Mouse (Mus musculus) lung, embryonic 15.5 days (tissue): ENCODE data around the gene Mafg. TPM values are rescaled to one million over a fixed set of nuclear protein-coding genes. Genes with fewer than 3 reads are reported as not detected.

ENCODE experiments used
- ATAC-seq: fragments of 200-750 bp; cut with Nextera tagmentation; 2 replicates; pipeline ENCODE4 v1.8.0; 2017; ENCODE audit warnings: moderate number of reproducible peaks, borderline replicate concordance; ENCODE audit not compliant: low FRiP score, low TSS enrichment; ENCODE audit errors: extremely low read depth
- H3K27ac ChIP-seq: fragments of 300-500 bp; sonication (generic); 2 replicates; pipeline ENCODE4 v1.5.1; 2015; ENCODE audit warnings: moderate library complexity, mild to moderate bottlenecking, inconsistent platforms
- H3K27me3 ChIP-seq: fragments of 300-500 bp; sonication (generic); 2 replicates; pipeline ENCODE4 v1.6.1; 2015; ENCODE audit warnings: inconsistent platforms
- H3K36me3 ChIP-seq: fragments of 300-500 bp; sonication (generic); 2 replicates; pipeline ENCODE4 v1.6.1; 2015; ENCODE audit warnings: inconsistent platforms
- H3K4me1 ChIP-seq: fragments of 300-500 bp; sonication (generic); 2 replicates; pipeline ENCODE4 v1.6.1; 2015; ENCODE audit warnings: inconsistent platforms
- H3K4me2 ChIP-seq: fragments of 300-500 bp; sonication (generic); 2 replicates; pipeline ENCODE4 v1.6.1; 2015; ENCODE audit warnings: inconsistent platforms, mild to moderate bottlenecking, moderate library complexity
- H3K4me3 ChIP-seq: fragments of 300-500 bp; sonication (generic); 2 replicates; pipeline ENCODE4 v1.5.1; 2015; ENCODE audit warnings: mild to moderate bottlenecking, inconsistent platforms
- H3K9ac ChIP-seq: fragments of 300-500 bp; sonication (generic); 2 replicates; pipeline ENCODE4 v1.6.1; 2015; ENCODE audit warnings: inconsistent platforms
- H3K9me3 ChIP-seq: fragments of 300-500 bp; sonication (generic); 2 replicates; pipeline ENCODE4 v1.6.1; 2016; ENCODE audit warnings: inconsistent platforms
- WGBS: fragments of 180-500 bp; shearing (Covaris S2); methylation state at CpG from one replicate; pipeline ENCODE4 v1.1.7; 2015; 5-methylcytosine and 5-hydroxymethylcytosine counted together
- polyA plus RNA-seq: library from polyadenylated mRNA; unstranded; fragments of >200 nt; fragmentation: Nextera tagmentation; extraction: Ambion mirVana; gene quantifications from 2 replicates; pipeline ENCODE4 v1.2.1, GENCODE M21; 2015

Mafg gene
- polyA plus RNA-seq, 1 experiment from 2014 or later: 24.5 TPM

DNA sequence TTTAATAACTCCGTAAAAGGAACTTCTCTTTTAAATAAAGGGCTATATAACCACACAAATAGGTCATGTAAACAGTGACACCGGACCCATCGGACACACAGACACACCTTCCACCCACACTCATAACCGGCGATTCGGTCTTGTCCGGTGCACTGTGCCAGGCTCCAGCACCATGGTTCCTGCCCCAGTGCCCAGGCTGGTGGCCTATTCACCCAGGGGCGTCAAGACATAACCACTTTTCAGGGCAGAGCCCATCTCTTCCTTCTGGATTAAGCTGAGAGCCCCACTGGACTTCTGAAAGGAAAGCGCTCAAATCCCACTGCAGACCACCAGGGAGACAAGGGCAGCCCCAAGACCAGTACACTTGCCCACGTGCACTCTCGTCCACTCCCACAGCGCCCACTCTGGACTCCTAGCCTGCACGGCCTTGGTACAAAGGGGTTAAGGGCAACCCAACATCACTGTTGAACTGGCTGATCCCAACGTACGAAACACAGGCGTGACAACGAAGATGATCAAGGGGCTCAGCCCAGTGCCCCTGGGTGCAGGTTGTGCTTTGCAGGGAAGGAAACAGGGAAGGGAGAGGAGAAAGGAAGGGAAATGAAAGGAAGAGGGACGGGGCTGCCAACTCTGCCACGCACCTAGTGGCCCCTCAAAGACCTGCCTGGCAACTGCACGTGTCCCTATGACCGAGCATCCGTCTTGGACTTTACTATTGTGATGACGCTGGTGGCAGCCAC, 4.6 kb downstream of the Mafg start:
- ATAC-seq: no peak
- Histone ChIP-seq H3K36me3 (peaks cover 18% of the 10 kb centered on the region), H3K27me3 (no peaks in the 10 kb centered on the region), H3K4me2 (no peak overlapping the region), H3K27ac (no peak overlapping the region), H3K9ac (no peak overlapping the region), H3K9me3 (no peaks in the 10 kb centered on the region), H3K4me1 (peaks cover 48% of the 10 kb centered on the region), H3K4me3 (peak overlapping the region; percentile 1; the same call in 1 of the 2 replicates)
- WGBS: 94% methylated on average over 23 of the region's 23 CpGs

DNA sequence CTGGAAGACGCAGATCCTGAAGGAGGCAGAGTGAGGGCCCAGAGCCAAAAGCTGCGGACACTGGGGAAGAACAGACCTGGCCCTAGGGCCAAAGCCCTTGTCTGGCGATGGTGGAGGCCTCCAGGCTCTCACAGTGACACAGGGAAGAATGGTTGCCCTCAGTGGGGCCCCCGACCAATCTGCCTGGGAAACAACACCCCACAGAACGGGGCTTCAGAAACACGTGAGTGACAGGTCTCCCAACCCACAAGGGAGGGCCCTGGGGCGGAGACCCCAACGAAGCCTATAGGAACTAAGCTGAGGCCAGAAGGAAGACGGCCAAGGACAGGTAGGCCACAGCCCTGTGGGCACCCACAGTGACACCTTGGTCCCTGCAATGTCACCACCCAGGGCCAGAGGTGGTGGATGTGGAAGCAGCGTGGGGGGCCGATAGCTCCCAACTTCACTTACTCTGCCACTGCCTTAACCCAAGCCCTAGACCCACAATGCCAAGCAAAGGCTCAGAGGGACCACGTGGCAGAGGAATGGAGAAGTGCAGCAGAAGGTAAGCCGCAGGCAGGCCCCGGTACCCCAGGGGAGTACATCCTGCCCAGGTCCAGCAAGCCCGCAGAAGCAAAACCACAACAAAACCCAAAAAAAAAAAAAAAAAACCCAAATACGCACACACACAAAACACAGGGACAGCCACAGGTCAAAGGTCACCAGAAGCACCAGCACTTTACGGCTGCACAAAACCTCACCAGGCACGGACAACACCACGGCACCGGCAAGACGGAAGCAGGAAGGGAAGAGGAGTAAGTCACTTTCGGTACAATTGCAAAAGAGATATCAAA, 5.7 kb downstream of the Mafg start:
- no peak for ATAC-seq
- no peak overlapping the region for H3K9ac ChIP-seq
- 75% methylated on average over 22 of the region's 22 CpGs for WGBS
- no peak overlapping the region for H3K4me3 ChIP-seq
- peaks cover 24% of the 10 kb centered on the region for H3K36me3 ChIP-seq
- H3K27ac ChIP-seq: no peak overlapping the region
- H3K27me3 ChIP-seq: no peaks in the 10 kb centered on the region
- H3K9me3 ChIP-seq: no peaks in the 10 kb centered on the region
- H3K4me2 ChIP-seq: no peak overlapping the region
- H3K4me1 ChIP-seq: peaks cover 50% of the 10 kb centered on the region

DNA sequence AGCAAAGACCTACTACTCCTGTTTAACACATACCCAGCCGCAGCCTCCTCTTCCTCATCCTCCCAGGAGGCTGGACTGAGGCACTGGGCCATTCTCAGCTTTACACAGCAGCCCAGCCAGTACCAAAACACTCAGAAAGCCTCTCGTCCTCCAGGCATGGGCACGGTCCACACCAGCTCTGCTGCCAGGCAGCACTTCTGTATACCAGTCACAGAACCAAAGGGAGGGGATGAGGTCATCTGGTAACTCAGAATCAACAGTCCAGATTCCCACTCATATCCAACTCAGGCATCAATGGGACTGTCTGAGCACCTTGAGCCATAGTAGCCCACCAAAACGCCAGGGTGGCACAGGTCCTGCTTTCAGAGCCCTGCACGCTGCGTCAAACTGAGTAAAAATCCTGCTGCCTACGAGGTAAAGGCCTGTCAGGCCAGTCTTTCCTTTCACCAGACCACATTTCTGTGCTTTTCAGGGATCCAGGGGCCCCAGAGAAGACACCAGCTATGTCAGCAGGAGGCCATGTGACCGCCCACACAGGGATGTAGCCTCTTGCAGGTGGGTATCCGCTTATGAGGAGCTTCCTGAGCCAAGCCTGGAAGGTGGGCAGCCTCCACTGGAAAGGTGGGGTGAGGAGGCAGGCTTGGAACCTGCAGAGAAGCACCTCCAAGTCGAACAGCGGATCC, 6.5 kb downstream of the Mafg start:
- Histone ChIP-seq H3K4me1 (peaks cover 45% of the 10 kb centered on the region), H3K27ac (no peak overlapping the region), H3K36me3 (peaks cover 27% of the 10 kb centered on the region), H3K27me3 (no peaks in the 10 kb centered on the region), H3K4me2 (no peak overlapping the region), H3K9ac (no peak overlapping the region), H3K4me3 (no peak overlapping the region), H3K9me3 (no peaks in the 10 kb centered on the region)
- WGBS: 89% methylated on average over 11 of the region's 11 CpGs
- no peak for ATAC-seq

DNA sequence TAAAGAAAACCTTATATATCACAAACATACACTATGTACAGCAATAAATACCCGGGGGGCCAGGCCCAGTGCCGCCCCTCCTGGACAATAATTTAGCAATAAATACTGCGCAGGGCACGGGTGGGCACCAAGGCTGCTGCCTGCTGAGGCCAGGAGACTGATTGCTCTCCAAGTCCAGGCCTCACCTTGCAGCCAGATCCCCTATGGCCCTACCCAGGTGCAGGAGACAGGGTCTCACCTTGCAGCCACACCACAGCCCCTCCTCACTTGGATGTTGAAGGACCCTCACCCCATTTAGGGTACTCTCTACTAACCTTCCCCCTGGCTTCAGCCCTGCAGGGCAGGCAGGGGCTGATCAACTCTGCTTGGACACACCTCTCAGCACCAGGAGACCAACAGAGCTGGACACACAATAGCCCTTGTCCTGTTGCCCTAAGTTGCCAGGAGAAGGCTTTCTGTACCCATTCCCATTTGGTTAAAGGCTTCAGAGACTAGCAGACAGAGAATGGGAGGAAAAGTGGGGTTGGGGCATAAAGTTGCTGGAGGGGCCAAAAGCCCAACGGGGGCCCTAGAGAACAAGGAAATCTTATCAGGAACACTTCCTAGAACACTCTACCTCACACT, 8.1 kb downstream of the Mafg start, which contains the start of gene Sirt7:
Sirt7 (minus strand) TSS at position 89 of the 624 bp plus-strand sequence.
- H3K36me3 ChIP-seq: peaks cover 38% of the 10 kb centered on the region
- 18% methylated on average over 5 of the region's 5 CpGs for WGBS

DNA sequence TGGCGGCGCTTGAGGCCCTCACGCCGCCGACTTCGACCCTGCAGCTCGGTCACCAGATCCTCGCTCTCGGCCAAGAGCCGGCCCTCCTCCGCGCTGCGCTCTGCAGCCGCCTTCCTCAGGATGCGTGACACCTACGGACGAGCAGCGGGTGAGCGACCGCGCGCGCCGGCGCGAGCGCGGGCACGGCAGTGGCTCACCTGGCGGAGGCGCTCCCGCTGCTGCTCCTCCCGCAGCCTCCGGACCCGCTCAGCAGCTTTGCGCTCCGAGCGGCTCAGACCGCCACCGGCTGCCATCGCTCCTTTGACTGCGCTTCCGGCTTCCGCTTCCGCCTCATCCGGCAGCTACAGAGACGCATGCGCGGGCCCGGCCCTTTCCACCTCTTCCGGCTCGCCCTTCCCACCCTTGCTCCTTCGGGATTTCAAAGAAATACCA, 8.7 kb downstream of the Mafg start:
- peaks cover 22% of the 10 kb centered on the region for H3K4me1 ChIP-seq
- peaks cover 44% of the 10 kb centered on the region for H3K36me3 ChIP-seq
- H3K9ac ChIP-seq: peak overlapping the region; percentile 70
- H3K27me3 ChIP-seq: no peaks in the 10 kb centered on the region
- peak overlapping the region; percentile 93 for H3K4me2 ChIP-seq
- H3K27ac ChIP-seq: peak overlapping the region; percentile 77
- H3K4me3 ChIP-seq: peak overlapping the region; percentile 75
- peak; percentile 79; the same call in 1 of the 2 replicates for ATAC-seq
- no peaks in the 10 kb centered on the region for H3K9me3 ChIP-seq
- under 1% methylated on average over 53 of the region's 53 CpGs for WGBS

More for the DNA sequence above, 8.1 kb downstream of the Mafg start, which contains the start of gene Sirt7:
- peaks cover 28% of the 10 kb centered on the region for H3K4me1 ChIP-seq
- H3K4me3 ChIP-seq: peak within 1 kb of the TSS; percentile 75
- H3K9me3 ChIP-seq: no peaks in the 10 kb centered on the region
- H3K9ac ChIP-seq: peak within 1 kb of the TSS; percentile 70
- ATAC-seq: peak; percentile 19; the same call in 1 of the 2 replicates
- peak within 1 kb of the TSS; percentile 93 for H3K4me2 ChIP-seq
- peak within 1 kb of the TSS; percentile 77 for H3K27ac ChIP-seq
- no peaks in the 10 kb centered on the region for H3K27me3 ChIP-seq

DNA sequence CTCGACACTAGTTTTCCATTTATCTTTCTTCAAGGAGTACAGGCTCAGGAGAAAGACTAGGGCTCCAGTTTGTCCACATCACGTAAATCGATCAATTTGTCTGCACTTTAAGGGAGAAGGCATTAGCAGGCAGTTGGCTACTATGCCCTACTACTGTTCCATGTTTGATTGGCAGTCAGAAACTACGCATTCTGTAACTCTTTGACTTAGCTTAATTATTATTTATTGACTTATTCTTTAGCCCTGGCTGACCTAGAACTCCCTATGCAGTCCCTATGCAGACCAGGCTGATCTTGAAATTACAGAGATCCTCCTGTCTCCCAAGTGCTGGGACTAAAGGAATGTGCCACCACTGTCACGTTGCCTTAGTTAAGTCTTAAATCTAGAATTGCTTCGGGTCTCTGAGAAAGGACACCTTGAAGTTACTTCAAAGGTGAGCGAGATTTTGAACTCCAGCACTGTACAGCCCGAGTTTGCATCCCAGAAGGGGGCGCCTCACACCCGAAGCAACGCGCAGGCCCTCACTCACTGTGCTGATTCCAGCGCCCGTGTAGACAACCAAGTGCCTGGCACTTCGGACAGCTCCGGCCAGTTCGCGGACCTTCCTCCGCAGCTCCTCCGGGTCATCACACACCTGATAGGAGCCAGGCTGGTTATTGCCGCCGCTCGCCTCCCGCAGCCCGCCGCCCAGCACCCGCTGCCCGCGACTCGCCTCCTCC, 9.3 kb downstream of the Mafg start:
- ATAC-seq: peak; percentile 78
- WGBS: 11% methylated on average over 30 of the region's 30 CpGs
- Histone ChIP-seq H3K4me2 (peak overlapping the region; percentile 93), H3K27ac (peak overlapping the region; percentile 77), H3K4me3 (peak overlapping the region; percentile 75), H3K9ac (peak overlapping the region; percentile 70), H3K9me3 (no peaks in the 10 kb centered on the region), H3K4me1 (peaks cover 18% of the 10 kb centered on the region), H3K36me3 (peaks cover 45% of the 10 kb centered on the region), H3K27me3 (no peaks in the 10 kb centered on the region)

DNA sequence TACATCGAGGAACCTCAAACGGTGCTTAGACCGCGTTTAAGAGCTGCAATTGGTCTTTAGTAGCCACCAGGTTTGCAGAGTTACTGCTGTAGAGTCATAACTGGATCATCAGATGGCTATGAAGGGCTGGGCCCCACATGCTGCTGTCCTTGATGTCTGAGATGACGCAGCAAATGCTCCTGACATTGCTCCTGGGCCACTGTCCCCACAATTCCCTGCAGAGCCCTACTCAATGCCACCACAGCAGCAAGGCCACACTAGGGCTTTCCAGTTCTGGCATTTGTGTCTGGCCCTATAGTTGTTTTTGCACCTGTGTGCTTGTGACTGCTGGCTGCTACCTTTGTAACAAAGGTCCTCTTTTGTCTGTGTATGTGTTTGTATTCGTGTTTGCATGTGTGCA, 10.6 kb downstream of the Mafg start:
- Histone ChIP-seq H3K9me3 (no peaks in the 10 kb centered on the region), H3K9ac (no peak overlapping the region), H3K27ac (no peak overlapping the region), H3K4me1 (peaks cover 21% of the 10 kb centered on the region), H3K4me2 (no peak overlapping the region), H3K4me3 (no peak overlapping the region), H3K36me3 (peaks cover 50% of the 10 kb centered on the region), H3K27me3 (no peaks in the 10 kb centered on the region)
- WGBS: 88% methylated on average over 6 of the region's 6 CpGs
- ATAC-seq: no peak

DNA sequence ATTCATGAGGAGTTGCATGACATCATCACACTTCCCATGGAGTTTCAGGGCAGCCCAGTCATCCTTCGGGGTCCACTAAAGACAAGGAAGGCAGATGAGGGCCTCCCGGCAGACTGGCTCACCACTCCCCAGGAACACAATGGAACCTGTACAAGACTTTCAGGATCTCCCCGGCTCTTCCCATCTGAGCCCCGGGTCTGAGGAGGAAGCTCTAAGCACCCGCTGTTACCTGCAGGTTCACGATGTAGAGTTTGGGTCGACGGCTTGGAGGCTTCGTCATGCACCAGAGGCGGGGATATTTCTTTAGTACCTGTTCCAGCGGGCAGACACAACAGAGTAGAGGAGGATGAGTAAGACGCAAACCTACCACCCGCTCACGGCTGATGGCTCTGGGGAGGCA, 13.2 kb downstream of the Mafg start:
- H3K27me3 ChIP-seq: no peaks in the 10 kb centered on the region
- no peaks in the 10 kb centered on the region for H3K9me3 ChIP-seq
- no peak for ATAC-seq
- no peak overlapping the region for H3K27ac ChIP-seq
- peaks cover 43% of the 10 kb centered on the region for H3K36me3 ChIP-seq
- no peak overlapping the region for H3K4me3 ChIP-seq
- H3K4me2 ChIP-seq: no peak overlapping the region
- peaks cover 24% of the 10 kb centered on the region for H3K4me1 ChIP-seq
- H3K9ac ChIP-seq: no peak overlapping the region
- WGBS: 90% methylated on average over 14 of the region's 14 CpGs

DNA sequence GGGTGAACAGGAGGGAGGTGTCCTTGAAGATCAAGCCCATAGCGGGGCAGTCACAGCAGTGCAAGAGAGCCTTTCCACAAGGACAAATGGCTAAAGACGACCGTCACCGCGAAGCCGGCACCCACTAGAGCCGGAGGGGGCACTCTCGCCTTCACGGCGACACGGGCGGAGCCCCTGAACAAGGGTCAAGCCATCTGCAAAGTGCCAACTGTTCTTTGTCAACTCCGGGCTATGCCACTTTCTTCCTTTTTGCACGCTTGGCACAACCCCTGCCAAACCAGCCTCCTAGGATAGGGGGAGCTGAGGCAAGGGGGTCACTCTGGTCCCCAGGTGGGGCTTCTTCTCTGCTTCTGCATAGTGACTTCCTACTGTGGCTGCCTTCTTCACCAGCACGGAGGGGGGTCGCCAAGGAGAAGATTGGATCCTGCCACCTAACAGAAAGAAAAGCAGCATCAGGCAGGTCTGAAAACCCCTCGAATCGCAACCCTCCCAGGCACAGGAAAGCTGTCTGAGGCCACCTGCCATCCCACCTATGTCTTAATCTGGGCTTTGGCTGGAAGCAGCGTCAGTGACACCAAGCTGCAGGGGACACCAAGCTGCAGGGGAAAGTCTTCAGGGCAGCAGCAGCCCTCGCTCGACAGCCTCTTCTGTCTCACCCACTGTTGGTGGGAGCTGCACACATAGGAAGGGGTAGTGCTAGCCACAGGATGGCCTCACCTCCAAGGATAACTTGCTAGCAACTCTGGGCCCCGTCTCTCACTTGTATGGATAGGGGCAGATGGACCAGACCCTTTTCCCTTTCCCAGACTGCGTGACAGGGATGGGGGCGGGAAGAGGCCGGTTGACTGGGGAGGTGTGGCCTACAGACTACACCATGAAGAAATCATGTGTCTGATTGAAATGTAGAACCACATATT, 14.5 kb downstream of the Mafg start:
- no peaks in the 10 kb centered on the region for H3K9me3 ChIP-seq
- peaks cover 52% of the 10 kb centered on the region for H3K36me3 ChIP-seq
- 87% methylated on average over 25 of the region's 25 CpGs for WGBS
- no peak overlapping the region for H3K4me2 ChIP-seq
- H3K4me3 ChIP-seq: no peak overlapping the region
- no peaks in the 10 kb centered on the region for H3K27me3 ChIP-seq
- H3K4me1 ChIP-seq: peaks cover 18% of the 10 kb centered on the region
- no peak overlapping the region for H3K27ac ChIP-seq
- H3K9ac ChIP-seq: no peak overlapping the region
- no peak for ATAC-seq

DNA sequence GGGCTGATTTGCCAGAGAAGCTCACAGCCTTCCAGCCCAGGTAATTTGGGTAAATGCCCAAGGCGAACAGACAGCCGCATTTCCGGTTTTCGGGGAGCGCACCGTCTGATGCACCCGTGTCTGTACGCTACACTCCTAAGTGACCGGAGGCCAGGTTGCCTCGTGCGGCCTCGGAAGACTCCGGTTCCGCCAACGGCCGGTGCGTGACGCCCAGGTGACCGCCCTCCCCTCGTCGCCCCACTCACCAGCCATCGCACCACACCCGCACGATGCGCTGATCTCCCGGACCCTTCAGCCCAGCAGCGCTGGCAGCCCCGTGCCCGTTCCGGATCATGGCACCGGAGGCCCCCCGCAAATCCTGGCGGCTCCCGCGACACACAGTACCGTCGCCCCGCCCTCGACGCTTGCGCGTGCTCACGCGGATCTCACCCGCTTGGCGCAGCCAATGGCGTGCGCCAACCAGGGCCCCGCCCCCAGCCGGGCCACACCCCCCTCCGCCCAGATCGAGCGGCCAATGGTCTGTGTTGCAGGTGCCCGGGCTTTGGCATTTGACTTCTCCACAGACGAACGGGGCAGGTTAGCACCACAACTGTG, 15.8 kb downstream of the Mafg start, which contains the start of gene Pcyt2:
Pcyt2 (minus strand) TSS at position 418 of the 594 bp plus-strand sequence.
- Histone ChIP-seq H3K36me3 (peaks cover 52% of the 10 kb centered on the region), H3K4me3 (peak within 1 kb of the TSS; percentile 95), H3K27me3 (no peaks in the 10 kb centered on the region), H3K4me1 (peaks cover 14% of the 10 kb centered on the region), H3K9me3 (no peaks in the 10 kb centered on the region), H3K4me2 (peak within 1 kb of the TSS; percentile 89), H3K27ac (peak within 1 kb of the TSS; percentile 68), H3K9ac (peak within 1 kb of the TSS; percentile 86)
- ATAC-seq: peak; percentile 92
- under 1% methylated on average over 56 of the region's 56 CpGs for WGBS
